ENCODE assay signal across 21 mouse cellular contexts in genomic region chr4:27970569-27970968, GRCm38 (mm10).
DNase-seq lines count a peak whose midpoint lies in the region; ATAC-seq lines count a peak whose summit lies in the region.
"Had no signal": no experiment of that assay in that cellular context is flagged by ENCODE, and none has a peak within 500 bp of the region (broad histone marks: within the 10 kb centered on the region; RNA-seq: fewer than 3 reads in every experiment).

No protein-coding gene starts in this region.

- H3K4me2 ChIP-seq in midbrain, embryonic 11.5 days: no peak overlapping the region
- H3K4me2 ChIP-seq in midbrain, embryonic 15.5 days: no peak overlapping the region
- H3K4me2 ChIP-seq: embryonic facial prominence, embryonic 12.5 days; heart, embryonic 13.5 days; intestine, embryonic 15.5 days; neural tube, embryonic 13.5 days had no signal

- H3K36me3 ChIP-seq in midbrain, embryonic 11.5 days (ENCODE audit: control insufficient read depth, insufficient read depth, low read length): no peaks in the 10 kb centered on the region
- H3K36me3 ChIP-seq in midbrain, embryonic 15.5 days (replicated peaks): no peaks in the 10 kb centered on the region
- H3K36me3 ChIP-seq: embryonic facial prominence, embryonic 12.5 days; heart, embryonic 13.5 days; intestine, embryonic 15.5 days; neural tube, embryonic 13.5 days had no signal

- DNase-seq in midbrain, embryonic 11.5 days (ENCODE audit: low spot score, missing footprints): no peak
- peak; percentile 6 for DNase-seq in ZHBTc4 (ENCODE audit: low read depth, low spot score)
- DNase-seq in embryo, embryonic 9.5 days (ENCODE audit: extremely low spot score): peak; percentile 45
- DNase-seq in mesoderm, embryonic 11.5 days (ENCODE audit: low read depth, low spot score): peak; percentile 69
- no peak for DNase-seq in spleen, postnatal 4 days (ENCODE audit: low spot score in 2 of 2)
- DNase-seq in right cerebral cortex, postnatal 4 days: no peak
- DNase-seq in kidney, postnatal 25 days: no peak
- DNase-seq: adrenal gland, postnatal 25 days; cerebellum, adult 8-10 months; heart, postnatal 36 days; left cerebral cortex, postnatal 4 days; lung, adult 2 months; lung, postnatal 4 days; right cerebral cortex, postnatal 14 days had no signal

- H3K4me3 ChIP-seq in midbrain, embryonic 11.5 days (ENCODE audit: low read depth, low read length): no peak overlapping the region
- no peak overlapping the region for H3K4me3 ChIP-seq in midbrain, embryonic 15.5 days
- H3K4me3 ChIP-seq: embryonic facial prominence, embryonic 12.5 days; heart, embryonic 13.5 days; intestine, embryonic 15.5 days; neural tube, embryonic 13.5 days had no signal

- peaks cover 5% of the 10 kb centered on the region; the same call in 1 of the 2 replicates for H3K4me1 ChIP-seq in midbrain, embryonic 11.5 days (ENCODE audit: control insufficient read depth, insufficient read depth, low read length)
- H3K4me1 ChIP-seq in midbrain, embryonic 15.5 days: no peaks in the 10 kb centered on the region
- H3K4me1 ChIP-seq: embryonic facial prominence, embryonic 12.5 days; heart, embryonic 13.5 days; intestine, embryonic 15.5 days; neural tube, embryonic 13.5 days had no signal

- WGBS in midbrain, embryonic 11.5 days: 17% methylated on average over 5 of the region's 5 CpGs
- 18% methylated on average over 5 of the region's 5 CpGs for WGBS in midbrain, embryonic 15.5 days

- peaks cover 8% of the 10 kb centered on the region for H3K27me3 ChIP-seq in midbrain, embryonic 11.5 days (ENCODE audit: control insufficient read depth, insufficient read depth, low read length)
- peaks cover 26% of the 10 kb centered on the region for H3K27me3 ChIP-seq in midbrain, embryonic 15.5 days (replicated peaks)
- H3K27me3 ChIP-seq: embryonic facial prominence, embryonic 12.5 days; heart, embryonic 13.5 days; intestine, embryonic 15.5 days had no signal

- no peaks in the 10 kb centered on the region for H3K9me3 ChIP-seq in midbrain, embryonic 11.5 days (ENCODE audit: control insufficient read depth, low read length)
- no peaks in the 10 kb centered on the region for H3K9me3 ChIP-seq in midbrain, embryonic 15.5 days
- H3K9me3 ChIP-seq: embryonic facial prominence, embryonic 12.5 days; heart, embryonic 13.5 days; intestine, embryonic 15.5 days; neural tube, embryonic 13.5 days had no signal

- peak; percentile 82 for ATAC-seq in midbrain, embryonic 11.5 days (ENCODE audit: low FRiP score)
- no peak for ATAC-seq in midbrain, embryonic 15.5 days (replicated peaks)
- ATAC-seq: activated CD4-positive, CD25-positive, alpha-beta regulatory T cell, adult 4 months; intestine, embryonic 15.5 days had no signal

- no peak overlapping the region for H3K9ac ChIP-seq in midbrain, embryonic 11.5 days (ENCODE audit: low read length)
- H3K9ac ChIP-seq in midbrain, embryonic 15.5 days: no peak overlapping the region
- H3K9ac ChIP-seq: embryonic facial prominence, embryonic 12.5 days; heart, embryonic 13.5 days; intestine, embryonic 15.5 days; neural tube, embryonic 13.5 days had no signal

- no peak overlapping the region for H3K27ac ChIP-seq in midbrain, embryonic 11.5 days (ENCODE audit: low read depth, low read length)
- no peak overlapping the region for H3K27ac ChIP-seq in midbrain, embryonic 15.5 days
- H3K27ac ChIP-seq: embryonic facial prominence, embryonic 12.5 days; heart, embryonic 13.5 days; intestine, embryonic 15.5 days; kidney, postnatal 0 days; neural tube, embryonic 13.5 days had no signal

Comparison
In these comparisons a context has a peak if more than half of its experiments do, and no peak if none do; other contexts are left out.
1. DNase-seq: peak in ZHBTc4 (single experiment), embryo, embryonic 9.5 days (single experiment) and mesoderm, embryonic 11.5 days (single experiment); none in midbrain, embryonic 11.5 days (single experiment), spleen, postnatal 4 days (0 of 2), right cerebral cortex, postnatal 4 days (single experiment) and kidney, postnatal 25 days (0 of 2).